Mouse (Mus musculus) cerebellum, adult 9-11 months (tissue): Measurements from ENCODE around the gene Mettl6.
A peak's percentile ranks its signal among the peaks of the same experiment; 100 is the strongest.

Experiments
- DNase-seq: peaks from one replicate; pipeline ENCODE4 v3.0.0; 2022

The Mettl6 gene

DNA sequence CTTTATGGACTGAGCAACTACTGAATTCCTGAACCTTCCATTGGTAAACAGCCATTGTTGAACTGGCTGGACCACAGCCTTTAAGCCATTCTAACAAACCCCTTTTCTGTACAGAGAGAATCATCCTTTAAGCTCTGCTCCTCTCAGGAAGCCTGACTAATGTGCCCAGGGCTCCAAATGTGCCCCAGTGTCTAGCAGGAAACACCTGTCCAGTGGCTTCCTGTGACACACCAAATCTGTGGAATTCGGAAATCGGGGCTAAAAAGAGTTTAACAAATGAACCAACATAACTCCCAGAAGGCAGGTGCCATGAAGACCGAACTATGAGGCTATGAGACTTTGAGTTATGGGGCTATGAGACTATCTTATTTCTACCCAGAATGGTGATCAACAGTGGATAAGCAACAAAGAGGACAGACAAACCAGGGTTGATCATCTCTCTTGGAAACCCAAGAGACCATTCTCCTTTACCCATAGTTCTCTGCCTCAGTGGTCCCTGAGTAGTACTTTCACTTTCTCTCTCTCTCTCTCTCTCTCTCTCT is 63.0 kb downstream of the Mettl6 start:
- peak; percentile 14 for DNase-seq

- peak; percentile 54 for DNase-seq
Measured at GRCm38 (mm10) chr14:31429004-31429395, 65.8 kb downstream of the Mettl6 start.

DNA sequence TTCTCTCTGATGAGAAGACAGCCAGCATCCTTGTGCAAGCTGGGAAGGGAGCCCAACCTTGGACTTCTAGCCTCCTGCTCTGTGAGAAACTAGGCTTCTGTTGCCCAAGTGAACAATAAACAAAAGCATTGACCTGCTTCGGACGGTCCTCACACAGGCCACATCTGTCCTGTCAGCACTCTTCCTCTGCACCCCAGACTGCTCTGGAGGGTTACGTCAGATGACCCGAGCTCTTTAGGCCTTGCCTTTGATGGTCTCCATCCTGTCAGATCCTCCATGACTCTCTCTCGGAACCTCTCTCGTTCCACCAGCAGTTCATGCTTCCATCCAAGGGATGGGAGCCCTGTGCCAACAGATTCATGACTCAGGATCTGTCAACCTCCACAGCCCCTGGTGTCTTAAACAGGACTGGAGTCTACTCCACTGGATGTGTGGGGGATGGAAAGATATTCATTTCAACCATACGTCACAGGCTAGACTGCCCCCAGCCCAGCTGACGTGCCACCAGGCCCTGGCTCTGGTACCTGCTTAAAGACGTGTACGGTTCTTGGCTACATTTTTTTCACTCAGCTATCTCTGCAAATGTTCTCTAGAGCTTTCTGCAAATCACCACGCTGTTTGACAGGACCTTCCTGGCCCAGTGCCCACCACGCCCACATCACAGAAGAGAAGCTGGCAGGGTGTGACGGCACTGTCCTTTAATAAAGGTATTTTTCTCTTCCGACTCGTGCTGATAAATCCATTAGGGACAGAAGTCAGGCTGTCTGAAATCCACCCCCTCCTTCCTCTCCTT is 66.4 kb downstream of the Mettl6 start:
- peak; percentile 81 for DNase-seq
